ENCODE assay signal across 20 mouse cellular contexts in genomic region chr9:120214978-120215495, GRCm38 (mm10).
DNase-seq lines count a peak whose midpoint lies in the region; ATAC-seq and TF ChIP-seq lines count a peak whose summit lies in the region.
"Had no signal": no experiment of that assay in that cellular context is flagged by ENCODE, and none has a peak within 500 bp of the region (broad histone marks: within the 10 kb centered on the region; RNA-seq: fewer than 3 reads in every experiment).

No protein-coding gene starts in this region.

- peak overlapping the region; percentile 1; the same call in 1 of the 2 replicates for H3K4me2 ChIP-seq in heart, postnatal 0 days (ENCODE audit: low read depth, low read length)
- H3K4me2 ChIP-seq: embryonic facial prominence, embryonic 12.5 days; forebrain, embryonic 15.5 days; hindbrain, embryonic 13.5 days had no signal

- DNase-seq in heart, adult 2 months: no peak
- DNase-seq in heart, postnatal 4 days: no peak
- no peak for DNase-seq in heart, postnatal 0 days (ENCODE audit: low spot score)
- no peak for DNase-seq in heart, postnatal 36 days
- peak; percentile 4 for DNase-seq in MEL (ENCODE audit: low read depth, low spot score)
- no peak for DNase-seq in frontal cortex, postnatal 14 days (ENCODE audit: low spot score in 2 of 2)
- no peak for DNase-seq in thymus, postnatal 0 days (ENCODE audit: low spot score)
- DNase-seq: adrenal gland, adult 8-10 months; adrenal gland, postnatal 36 days; cerebellum, adult 11 months; cerebellum, adult 8-10 months; cerebellum, postnatal 14 days; gastrocnemius, postnatal 10 days had no signal

- TF ChIP-seq POLR2A in heart, adult 2 months (IDR thresholded peaks at IDR 0.05; ENCODE audit: insufficient read depth, low read depth, low read length): no peak
- no peak for TF ChIP-seq POLR2A in MEL (IDR thresholded peaks at IDR 0.05; ENCODE audit: control insufficient read depth in 1 of 2, insufficient read depth in 1 of 2, low read depth in 1 of 2, low read length in 2 of 2, poor library complexity in 1 of 2)

- H3K36me3 ChIP-seq in heart, adult 2 months (ENCODE audit: control insufficient read depth, insufficient read depth, low read length): no peaks in the 10 kb centered on the region
- no peaks in the 10 kb centered on the region for H3K36me3 ChIP-seq in heart, postnatal 0 days (replicated peaks; ENCODE audit: control insufficient read depth, insufficient read depth, low read length)
- no peaks in the 10 kb centered on the region for H3K36me3 ChIP-seq in MEL (ENCODE audit: control insufficient read depth in 1 of 2, insufficient read depth in 2 of 2, low read length in 2 of 2)
- H3K36me3 ChIP-seq: embryonic facial prominence, embryonic 12.5 days; forebrain, embryonic 15.5 days; heart, embryonic 10.5 days; hindbrain, embryonic 13.5 days had no signal

- ATAC-seq in heart, postnatal 0 days (ENCODE audit: insufficient read depth, low read depth): no peak; the same call in 1 of the 2 replicates
- peak; percentile 57 for ATAC-seq in megakaryocyte, adult 5-6 weeks (ENCODE audit: poor library complexity, severe bottlenecking)
- ATAC-seq: forebrain, embryonic 15.5 days; hindbrain, postnatal 0 days; intestine, postnatal 0 days had no signal

- TF ChIP-seq EP300 in heart, adult 2 months (IDR thresholded peaks at IDR 0.05; ENCODE audit: insufficient read depth, low read depth, low read length): no peak
- TF ChIP-seq EP300 in heart, postnatal 0 days (IDR thresholded peaks at IDR 0.05; ENCODE audit: low read depth): no peak
- no peak for TF ChIP-seq EP300 in MEL (IDR thresholded peaks at IDR 0.05; ENCODE audit: low read depth in 1 of 2, low read length in 2 of 2)

- no peak overlapping the region for H3K9ac ChIP-seq in heart, adult 2 months (ENCODE audit: low read depth, low read length)
- no peak overlapping the region for H3K9ac ChIP-seq in heart, postnatal 0 days (replicated peaks; ENCODE audit: low read depth, low read length)
- H3K9ac ChIP-seq in MEL (ENCODE audit: control insufficient read depth, low read depth, low read length, poor library complexity, severe bottlenecking): no peak overlapping the region
- H3K9ac ChIP-seq: embryonic facial prominence, embryonic 12.5 days; forebrain, embryonic 15.5 days; hindbrain, embryonic 13.5 days had no signal

- no peak for TF ChIP-seq CTCF in heart, adult 2 months (IDR thresholded peaks at IDR 0.05)
- no peak for TF ChIP-seq CTCF in heart, postnatal 0 days (IDR thresholded peaks at IDR 0.05; ENCODE audit: low read depth)
- TF ChIP-seq CTCF in MEL (IDR thresholded peaks at IDR 0.05 in 2 of 3, conservative IDR thresholded peaks at IDR 0.05 in 1 of 3; ENCODE audit: control insufficient read depth in 1 of 3, insufficient read depth in 1 of 3, low read depth in 2 of 3, low read length in 3 of 3, poor library complexity in 1 of 3, severe bottlenecking in 1 of 3): no peak

- H3K27me3 ChIP-seq in heart, adult 2 months (ENCODE audit: control insufficient read depth, insufficient read depth, low read length): no peaks in the 10 kb centered on the region
- H3K27me3 ChIP-seq in heart, postnatal 0 days (ENCODE audit: control insufficient read depth, insufficient read depth, low read length): no peaks in the 10 kb centered on the region
- no peaks in the 10 kb centered on the region for H3K27me3 ChIP-seq in MEL (ENCODE audit: control insufficient read depth in 1 of 2, insufficient read depth in 2 of 2, low read length in 2 of 2)
- H3K27me3 ChIP-seq: embryonic facial prominence, embryonic 12.5 days; forebrain, embryonic 15.5 days; hindbrain, embryonic 13.5 days had no signal

- no peak for TF ChIP-seq RAD21 in MEL (IDR thresholded peaks at IDR 0.05; ENCODE audit: low read depth, low read length)

- H3K27ac ChIP-seq in heart, adult 2 months: peak overlapping the region; percentile 31
- no peak overlapping the region for H3K27ac ChIP-seq in heart, postnatal 0 days (ENCODE audit: low read depth)
- H3K27ac ChIP-seq in MEL (ENCODE audit: control insufficient read depth, low read depth, low read length): no peak overlapping the region
- H3K27ac ChIP-seq: embryonic facial prominence, embryonic 12.5 days; forebrain, embryonic 15.5 days; heart, embryonic 10.5 days; hindbrain, postnatal 0 days had no signal

- intact Hi-C loops in heart, adult 2 months (cut with DNase I): loop anchor here (5.0 kb wide), 1 partner anchor 162 kb away; no protein-coding TSS in a partner anchor
- intact Hi-C loops in heart, postnatal 36 days (cut with DNase I): no loop called here

- 44% methylated on average over 11 of the region's 11 CpGs for WGBS in heart, adult 2 months
- 46% methylated on average over 11 of the region's 11 CpGs for WGBS in heart, postnatal 0 days

- H3K4me3 ChIP-seq in heart, adult 2 months: no peak overlapping the region
- H3K4me3 ChIP-seq in heart, postnatal 0 days (ENCODE audit: low read depth, low read length): no peak overlapping the region
- H3K4me3 ChIP-seq in MEL (ENCODE audit: control insufficient read depth in 1 of 2, insufficient read depth in 1 of 2, low read depth in 2 of 2, low read length in 2 of 2): no peak overlapping the region
- H3K4me3 ChIP-seq: embryonic facial prominence, embryonic 12.5 days; forebrain, embryonic 15.5 days; heart, embryonic 10.5 days; hindbrain, embryonic 13.5 days had no signal

- no peaks in the 10 kb centered on the region for H3K79me2 ChIP-seq in heart, adult 2 months (replicated peaks; ENCODE audit: control insufficient read depth, insufficient read depth, low read length)
- H3K79me2 ChIP-seq in MEL (ENCODE audit: control insufficient read depth, insufficient read depth, low read length, poor library complexity): no peaks in the 10 kb centered on the region

- no peaks in the 10 kb centered on the region; the same call in 1 of the 2 replicates for H3K4me1 ChIP-seq in heart, adult 2 months (ENCODE audit: control insufficient read depth, insufficient read depth, low read length)
- peaks cover 27% of the 10 kb centered on the region for H3K4me1 ChIP-seq in heart, postnatal 0 days (ENCODE audit: control insufficient read depth, insufficient read depth)
- H3K4me1 ChIP-seq in MEL (ENCODE audit: control insufficient read depth in 1 of 2, insufficient read depth in 2 of 2, low read length in 2 of 2): no peaks in the 10 kb centered on the region
- H3K4me1 ChIP-seq: embryonic facial prominence, embryonic 12.5 days had no signal

- H3K9me3 ChIP-seq in heart, postnatal 0 days (replicated peaks; ENCODE audit: control insufficient read depth, low read length): no peaks in the 10 kb centered on the region
- no peaks in the 10 kb centered on the region for H3K9me3 ChIP-seq in MEL (replicated peaks; ENCODE audit: insufficient read depth, low read length)
- H3K9me3 ChIP-seq: embryonic facial prominence, embryonic 12.5 days; forebrain, embryonic 15.5 days; heart, embryonic 10.5 days; hindbrain, embryonic 13.5 days had no signal

TF ChIP-seq in MEL, 35 proteins besides CTCF, POLR2A, EP300 and RAD21:
- no peak for TF ChIP-seq E2F4 (IDR thresholded peaks at IDR 0.05; ENCODE audit: borderline replicate concordance, low read depth, low read length)
- TF ChIP-seq TAL1 (IDR thresholded peaks at IDR 0.05; ENCODE audit: low read length): no peak
- no peak for TF ChIP-seq GATA1 (IDR thresholded peaks at IDR 0.05; ENCODE audit: low read depth, low read length)
- TF ChIP-seq NRF1 (IDR thresholded peaks at IDR 0.05; ENCODE audit: insufficient read depth, low read depth, low read length, poor library complexity, severe bottlenecking): no peak
- no peak for TF ChIP-seq ELF1 (IDR thresholded peaks at IDR 0.05; ENCODE audit: low read depth, low read length)
- no peak for TF ChIP-seq POLR2AphosphoS5 (IDR thresholded peaks at IDR 0.05; ENCODE audit: borderline replicate concordance, low read depth, low read length)
- TF ChIP-seq USF2 (IDR thresholded peaks at IDR 0.05; ENCODE audit: borderline replicate concordance in 1 of 2, insufficient read depth in 1 of 2, low read depth in 1 of 2, low read length in 2 of 2): no peak
- TF ChIP-seq JUND (IDR thresholded peaks at IDR 0.05; ENCODE audit: low read depth, low read length): no peak
- no peak for TF ChIP-seq RCOR1 (IDR thresholded peaks at IDR 0.05; ENCODE audit: low read depth, low read length)
- TF ChIP-seq CHD2 (IDR thresholded peaks at IDR 0.05; ENCODE audit: low read length): no peak
